Mouse (Mus musculus) R1 (cell line): ENCODE results near the gene Tmem81.

ENCODE experiments used
- DNase-seq: peaks from one replicate; pipeline ENCODE4 v3.0.0-alpha.2; 2018; ENCODE audit warnings: low read depth, low spot score

Tmem81 gene

DNA sequence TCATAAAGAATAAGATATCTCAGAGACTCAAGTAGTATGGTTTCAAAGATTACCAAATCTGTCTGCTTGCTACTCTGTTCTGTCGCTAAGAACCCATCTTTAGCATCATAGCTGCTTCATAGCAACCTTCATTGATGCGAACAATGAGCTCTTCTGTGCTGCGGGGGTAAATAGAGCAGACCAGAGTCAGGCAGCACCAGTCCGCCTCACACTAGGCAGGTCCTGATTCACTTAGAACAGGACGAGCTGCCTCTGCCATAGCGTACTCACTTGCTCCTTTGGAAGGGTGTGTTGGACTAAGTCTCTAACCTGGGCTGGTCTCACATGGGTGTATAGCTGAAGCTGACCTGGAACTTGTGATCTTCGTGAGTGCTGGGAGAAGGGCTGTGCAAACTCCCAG is at the start of gene Tmem81:
Gene Tmem81, plus strand, starts transcription at position 173 of the 400 bp plus-strand sequence.
- no peak for DNase-seq

DNA sequence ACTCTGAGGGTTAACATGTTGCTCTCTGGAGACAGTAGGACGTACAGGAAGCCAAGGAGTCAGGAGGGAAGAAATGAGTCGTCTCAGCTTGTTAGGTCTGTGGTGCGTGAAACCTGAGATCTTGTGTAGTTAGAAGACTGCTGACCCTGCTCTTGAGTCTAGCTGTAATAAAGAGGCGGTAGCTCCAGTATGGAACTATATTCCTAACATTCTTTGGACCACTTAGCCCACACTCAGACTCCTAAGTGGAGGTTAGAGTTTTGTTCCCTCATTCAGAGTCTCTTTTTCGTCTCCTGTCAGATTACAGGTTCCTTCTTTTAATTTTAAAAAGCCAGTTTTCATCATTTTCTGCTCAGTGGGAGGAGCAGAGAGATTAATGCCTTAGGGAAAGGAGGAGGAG is 41.4 kb upstream of the Tmem81 start:
- no peak for DNase-seq

DNA sequence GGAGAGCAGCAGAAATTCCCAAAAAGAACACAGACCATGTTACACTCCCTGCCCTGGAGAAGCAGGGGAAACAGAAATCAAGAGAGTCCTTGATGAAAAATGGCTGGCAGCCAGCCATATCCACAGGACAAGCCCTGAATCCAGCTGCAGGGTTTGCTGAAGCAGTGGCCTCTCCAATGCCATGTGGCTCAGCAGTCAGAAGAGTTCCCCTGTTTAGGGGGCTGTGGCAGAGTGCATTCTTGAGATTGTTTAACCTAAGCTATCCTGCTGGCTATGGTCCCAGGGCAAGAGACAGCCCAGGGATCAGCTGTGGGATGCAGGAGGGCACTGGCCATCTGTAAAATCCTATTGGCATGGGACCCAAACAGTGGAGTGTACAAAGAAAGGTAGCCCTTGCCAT is 37.1 kb upstream of the Tmem81 start:
- peak; percentile 50 for DNase-seq

DNA sequence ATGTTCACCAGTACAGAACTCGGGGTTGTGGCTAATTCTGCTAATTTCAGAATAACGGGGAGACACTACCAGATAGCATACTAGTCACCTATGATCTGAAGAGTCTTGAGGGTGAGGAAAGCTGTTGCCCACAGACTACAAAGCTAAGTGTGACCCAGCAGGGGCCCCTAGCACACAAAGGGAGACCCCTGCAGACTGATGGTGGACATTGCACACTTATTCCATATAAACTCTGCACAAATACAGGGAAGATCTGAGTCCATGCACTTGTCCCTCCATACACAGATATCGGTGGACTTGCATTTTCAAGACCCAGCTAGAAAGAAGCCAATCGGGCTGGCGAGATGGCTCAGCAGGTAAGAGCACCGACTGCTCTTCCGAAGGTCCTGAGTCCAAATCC is 36.5 kb upstream of the Tmem81 start:
- DNase-seq: peak; percentile 56

DNA sequence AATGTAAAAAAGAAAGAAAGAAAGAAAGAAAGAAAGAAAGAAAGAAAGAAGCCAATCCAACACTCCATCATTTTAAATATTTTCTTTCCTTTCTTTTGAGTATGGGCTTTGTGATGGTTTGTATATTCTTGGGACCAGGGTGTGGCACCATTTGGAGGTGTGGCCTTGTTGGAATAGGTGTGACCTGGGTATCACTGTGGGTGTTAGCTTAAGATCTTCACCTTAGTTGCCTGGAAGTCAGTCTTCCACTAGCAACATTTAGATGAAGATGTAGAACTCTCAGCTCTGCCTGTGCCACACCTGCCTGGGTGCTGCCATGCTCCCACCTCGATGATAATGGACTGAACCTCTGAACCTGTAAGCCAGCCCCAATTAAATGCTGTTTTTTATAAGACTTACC is 36.0 kb upstream of the Tmem81 start:
- DNase-seq: peak; percentile 72

DNA sequence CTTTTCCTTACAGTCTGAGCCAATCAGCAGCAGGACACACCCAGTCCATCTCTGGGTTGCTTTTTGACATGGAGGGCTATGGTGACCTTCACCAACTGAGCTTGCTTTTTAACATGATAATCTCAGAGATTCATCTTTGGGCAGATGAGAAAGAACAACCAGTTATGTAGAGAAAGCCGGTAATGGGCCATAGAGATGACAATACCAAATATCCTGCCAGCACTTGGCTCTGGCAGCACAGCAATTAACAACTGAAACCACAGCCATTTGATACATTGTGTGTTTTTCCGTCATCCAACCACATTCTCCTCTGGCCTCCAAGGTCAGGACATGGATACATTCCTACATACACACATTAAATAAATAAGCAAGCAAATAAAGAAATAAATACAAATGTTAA is 35.0 kb upstream of the Tmem81 start:
- peak; percentile 97 for DNase-seq

DNA sequence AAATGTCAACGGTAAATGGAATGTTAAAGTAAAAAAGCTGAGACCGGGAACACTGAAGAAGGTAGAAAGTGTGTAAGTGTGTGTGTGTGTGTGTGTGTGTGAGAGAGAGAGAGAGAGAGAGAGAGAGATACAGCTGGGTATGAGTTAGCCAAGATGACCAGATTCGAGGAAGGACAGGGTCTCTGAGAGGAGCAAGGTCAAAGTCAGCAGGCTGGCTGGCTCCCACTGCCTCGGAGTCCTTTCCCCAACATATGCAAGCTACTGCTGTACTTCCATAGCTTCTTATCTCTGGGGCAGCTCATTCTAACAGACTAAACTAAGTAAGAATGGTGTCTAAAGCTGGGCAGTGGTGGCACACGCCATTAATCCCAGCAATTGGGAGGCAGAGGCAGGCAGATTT is 34.5 kb upstream of the Tmem81 start:
- DNase-seq: peak; percentile 59

DNA sequence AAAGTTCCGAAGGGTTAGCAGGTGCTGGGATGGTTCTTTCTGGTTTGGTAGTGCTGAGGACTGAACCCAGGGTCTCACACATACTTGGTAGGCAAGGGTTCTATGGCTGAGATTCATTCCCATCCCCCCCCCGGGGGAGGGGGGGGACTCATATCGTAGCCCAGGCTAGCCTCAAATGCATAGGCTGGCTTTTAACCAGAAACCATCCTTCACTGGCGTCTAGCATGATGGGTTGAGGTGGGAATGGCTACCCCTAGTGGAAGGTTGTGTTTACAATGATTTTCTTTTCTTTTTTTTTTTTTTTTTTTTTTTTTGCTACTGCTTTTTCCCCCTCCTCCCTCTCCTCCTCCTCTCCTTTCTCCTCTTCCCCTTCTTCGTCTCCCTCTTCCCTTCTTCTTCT is 33.5 kb upstream of the Tmem81 start:
- DNase-seq: peak; percentile 87

DNA sequence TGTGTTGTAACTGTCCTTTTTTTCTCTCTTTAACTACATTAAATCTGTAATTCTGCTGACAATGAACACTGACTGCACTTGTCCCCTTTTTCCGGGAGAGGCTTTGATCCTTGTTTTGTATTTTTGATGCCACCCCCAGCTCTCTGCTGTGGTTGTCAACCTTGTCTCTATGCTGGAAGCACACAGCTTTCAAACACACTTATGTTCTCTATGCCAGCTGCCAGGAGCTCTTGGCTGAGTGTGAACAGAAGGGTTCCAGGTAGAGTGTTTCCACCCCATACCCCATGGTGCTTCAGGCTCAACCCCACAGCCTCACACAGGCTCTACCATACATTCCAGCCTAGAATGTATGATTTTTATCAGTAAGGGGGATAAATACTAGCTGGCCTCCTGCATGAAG is 31.5 kb upstream of the Tmem81 start:
- no peak for DNase-seq

DNA sequence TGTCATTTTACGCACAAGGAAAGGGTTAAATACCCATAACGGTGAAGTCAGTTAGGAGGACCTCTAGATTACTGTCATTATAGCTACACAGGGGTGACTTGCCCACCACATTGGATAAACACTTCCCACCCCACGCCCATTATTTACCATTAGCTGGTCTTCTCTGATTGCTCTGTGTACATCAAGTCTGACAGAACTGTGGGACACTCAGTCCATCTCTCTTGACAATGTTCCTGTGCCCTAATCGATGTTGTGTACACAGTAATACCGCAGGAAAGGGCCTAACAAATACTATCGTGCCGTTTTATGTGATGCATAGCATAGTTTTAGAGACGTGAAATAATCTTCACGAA is 29.5 kb upstream of the Tmem81 start:
- DNase-seq: no peak

DNA sequence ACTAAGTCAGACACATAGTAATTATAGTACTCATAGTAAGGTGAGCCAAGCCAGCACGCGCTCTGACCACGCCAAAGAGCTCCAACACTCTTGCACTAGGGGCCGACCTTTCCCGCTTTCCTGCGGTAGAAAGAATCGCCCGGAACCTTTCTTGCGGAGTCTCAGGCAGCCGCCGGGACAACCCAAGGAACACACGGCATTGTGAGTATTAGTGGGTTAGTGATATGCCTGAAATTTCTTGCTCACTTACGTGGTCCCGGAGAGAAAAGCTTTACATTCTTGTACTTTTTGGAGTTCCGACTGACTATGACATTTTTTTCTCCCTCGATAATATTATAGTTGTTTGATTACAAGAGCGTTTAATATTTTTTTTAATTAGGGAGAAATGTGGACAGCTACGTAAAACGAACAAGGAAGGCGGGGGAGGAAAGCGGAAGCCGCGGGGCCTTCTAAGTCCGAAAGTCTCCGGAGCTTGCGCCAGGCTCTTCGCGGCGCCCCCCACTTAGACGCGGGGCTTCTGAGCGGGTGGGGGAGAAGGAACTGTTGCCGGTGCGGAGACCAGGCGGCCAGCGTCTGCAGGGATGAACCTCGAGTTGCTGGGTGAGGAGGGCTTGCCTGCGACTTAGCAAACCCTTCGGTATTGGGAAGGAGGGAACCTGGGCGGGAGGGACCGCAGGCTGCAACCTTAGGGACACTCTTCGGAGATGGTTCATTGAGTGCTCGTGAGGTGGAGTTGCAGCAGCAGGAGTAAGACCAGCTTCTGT is 28.9 kb upstream of the Tmem81 start, which contains the start of gene Rbbp5:
Gene Rbbp5, plus strand, starts transcription at position 438 of the 764 bp plus-strand sequence.
- peak; percentile 94 for DNase-seq

DNA sequence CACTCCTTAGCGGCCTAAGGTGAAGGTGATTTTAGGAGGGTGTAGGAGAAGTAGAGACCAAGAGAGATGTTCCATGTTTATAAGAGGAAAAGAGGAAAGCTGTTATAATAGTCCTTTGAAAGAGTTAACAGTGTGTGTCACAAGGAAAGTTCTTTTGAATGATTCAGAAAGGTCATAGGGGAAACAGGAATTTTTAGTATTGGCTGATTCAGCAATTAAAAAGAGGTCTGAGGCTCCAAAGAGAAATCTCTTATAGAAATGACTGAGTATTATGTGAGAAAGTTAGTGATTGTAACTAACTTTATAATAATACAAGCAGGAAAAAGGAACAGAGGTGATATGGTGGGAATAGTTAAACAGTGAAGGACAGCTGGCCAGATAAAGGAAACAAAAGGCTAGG is 26.6 kb upstream of the Tmem81 start:
- no peak for DNase-seq

DNA sequence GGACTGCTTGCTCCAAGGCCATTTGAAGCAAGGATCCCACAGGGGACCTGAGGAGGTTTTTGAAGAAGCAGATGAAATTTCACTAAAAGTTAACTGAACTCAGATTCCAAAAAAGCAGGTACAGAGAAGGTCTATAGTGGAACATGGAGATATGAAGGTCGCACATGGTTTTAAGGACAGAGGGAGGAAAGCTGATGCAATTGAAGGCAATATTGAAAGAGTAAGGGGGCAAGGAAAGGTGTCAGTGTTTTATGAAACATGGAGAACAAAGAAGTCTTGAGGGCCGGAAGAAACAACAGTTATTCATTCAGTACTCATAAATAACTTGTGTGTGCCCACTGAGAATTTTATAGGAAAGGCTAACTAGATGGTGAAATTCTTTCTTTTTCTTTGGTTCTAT is 24.4 kb upstream of the Tmem81 start:
- DNase-seq: no peak

DNA sequence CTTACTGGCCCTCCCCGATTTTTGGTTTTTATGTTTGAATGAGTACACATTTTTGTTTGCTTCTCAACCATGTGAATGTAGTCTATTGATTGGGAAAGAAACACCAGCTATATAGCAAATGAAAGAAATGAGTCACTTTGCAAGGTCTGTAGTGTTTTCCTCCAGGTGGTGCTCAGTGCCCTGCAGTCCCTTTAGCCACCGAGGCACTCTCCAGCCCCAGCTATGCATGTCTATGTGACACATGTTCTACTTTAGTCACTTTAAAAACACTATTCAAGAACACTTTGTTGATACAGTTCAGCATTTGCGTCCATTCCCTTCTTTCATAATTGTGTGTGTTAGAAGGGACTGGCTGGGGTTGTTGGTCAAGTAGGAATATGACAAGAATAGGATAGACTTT is 22.8 kb upstream of the Tmem81 start:
- DNase-seq: no peak

DNA sequence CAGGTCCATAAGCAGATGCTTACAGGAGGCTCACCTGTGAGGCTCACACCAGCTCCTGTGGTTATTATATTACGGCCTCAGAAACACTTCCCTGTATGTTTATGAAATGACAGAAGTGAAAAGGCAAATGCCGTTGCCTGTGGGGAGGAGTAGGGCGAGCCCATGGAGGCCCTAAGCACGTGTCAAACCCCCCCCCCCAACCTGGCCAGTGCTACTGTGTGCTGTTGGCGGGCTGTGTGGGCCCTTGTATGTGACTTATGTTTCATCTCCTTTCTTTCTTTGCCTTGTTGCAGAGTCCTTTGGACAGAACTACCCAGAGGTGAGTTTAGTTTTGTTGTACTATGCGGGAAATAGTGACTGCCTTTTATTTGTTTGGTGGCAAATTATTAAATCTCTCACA is 22.3 kb upstream of the Tmem81 start:
- DNase-seq: no peak

DNA sequence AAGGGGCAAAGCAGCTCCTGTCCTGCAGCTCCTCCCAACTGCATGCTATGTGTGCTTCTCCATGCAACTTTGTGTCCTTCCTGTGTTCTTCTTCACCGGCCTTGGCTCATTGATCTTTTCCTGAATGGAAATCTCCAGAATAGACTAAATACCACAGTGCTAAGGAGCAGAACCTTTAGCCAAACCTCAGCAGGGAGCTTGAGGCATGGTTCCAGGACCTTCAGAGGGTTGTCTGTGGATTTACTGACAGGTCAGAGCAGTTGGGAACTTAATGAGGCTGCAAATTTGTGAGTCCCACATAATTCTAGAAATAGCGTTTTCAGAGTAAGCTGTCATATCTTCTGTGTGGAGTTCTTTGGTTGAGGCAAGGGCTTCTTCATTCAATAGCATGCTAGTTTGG is 5.5 kb upstream of the Tmem81 start:
- no peak for DNase-seq

DNA sequence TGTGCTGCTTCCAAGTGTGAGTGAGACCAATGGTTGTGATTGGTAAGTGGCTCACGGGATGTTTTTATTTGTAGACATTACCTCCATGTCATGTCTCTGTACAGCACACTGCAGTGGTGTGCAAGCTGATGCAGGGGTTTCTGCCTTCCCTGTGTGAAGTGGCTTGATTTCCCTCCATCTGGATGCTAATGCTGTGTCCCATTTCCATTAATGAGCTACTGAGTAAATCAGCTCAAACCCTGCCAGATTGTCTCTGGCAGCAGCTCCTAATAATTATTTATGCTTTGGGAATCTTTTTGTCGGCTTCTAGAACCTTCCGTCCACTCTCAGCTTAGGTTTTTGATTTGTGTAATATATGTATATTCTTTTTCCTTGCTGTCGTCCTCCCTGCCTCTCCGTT is 875 bp upstream of the Tmem81 start:
- DNase-seq: no peak

DNA sequence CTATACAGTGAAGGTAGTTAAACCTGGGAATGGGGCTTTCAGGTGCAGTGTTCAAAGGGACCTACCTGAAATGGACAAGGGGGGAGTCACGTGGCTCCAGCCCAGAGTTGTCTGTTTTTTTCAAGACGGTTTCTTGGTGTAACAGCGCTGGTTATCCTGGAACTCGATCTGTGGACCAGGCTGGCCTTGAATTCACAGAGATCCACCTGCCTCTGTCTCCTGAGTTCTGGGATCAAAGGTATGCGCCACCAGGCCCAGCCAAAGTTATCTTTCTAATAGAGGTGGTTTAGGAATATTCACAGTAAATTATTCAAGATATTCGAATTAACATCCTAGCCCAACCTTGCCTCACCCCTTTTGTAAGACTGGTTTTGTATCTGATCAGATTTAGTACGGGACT is 626 bp downstream of the Tmem81 start:
- no peak for DNase-seq

DNA sequence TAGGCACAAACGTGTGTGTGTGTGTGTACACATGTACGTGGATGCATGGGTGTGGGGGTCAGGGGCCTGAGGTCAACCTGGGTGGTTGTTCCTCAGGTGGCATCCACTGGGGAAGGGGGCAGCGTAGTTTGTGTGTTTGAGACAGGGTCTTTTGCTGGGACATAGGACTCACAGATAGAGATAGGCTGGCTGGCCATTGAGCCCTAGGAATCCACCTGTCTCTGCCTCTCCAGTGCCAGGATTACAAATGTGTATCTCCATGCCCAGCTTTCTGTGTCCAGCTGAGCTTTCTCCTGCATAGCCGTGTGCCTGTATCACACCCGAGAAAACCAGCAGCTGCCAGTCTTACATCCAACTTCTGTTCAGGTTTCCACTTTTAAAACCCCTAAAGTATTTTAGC is 3.7 kb downstream of the Tmem81 start:
- DNase-seq: no peak

DNA sequence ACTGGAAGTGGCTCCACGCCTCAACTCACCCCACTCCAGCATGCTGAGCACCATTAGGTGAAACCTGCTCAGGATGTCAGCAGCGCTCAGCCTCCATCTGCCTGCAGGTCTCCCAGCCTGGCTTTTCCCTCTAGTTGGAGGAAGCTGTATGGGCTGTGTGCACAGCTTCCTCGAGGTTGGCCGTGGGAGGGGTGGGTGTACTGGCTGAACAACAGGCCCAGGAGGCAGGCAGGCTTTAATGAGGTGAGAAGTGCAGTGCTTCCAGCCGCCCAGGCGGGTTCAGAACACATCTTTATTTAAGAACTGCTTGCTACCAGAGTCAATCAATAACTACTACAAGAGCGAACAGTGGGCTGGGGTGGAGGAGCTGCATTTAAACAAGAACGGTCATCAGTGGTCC is 5.5 kb downstream of the Tmem81 start:
- DNase-seq: no peak

DNA sequence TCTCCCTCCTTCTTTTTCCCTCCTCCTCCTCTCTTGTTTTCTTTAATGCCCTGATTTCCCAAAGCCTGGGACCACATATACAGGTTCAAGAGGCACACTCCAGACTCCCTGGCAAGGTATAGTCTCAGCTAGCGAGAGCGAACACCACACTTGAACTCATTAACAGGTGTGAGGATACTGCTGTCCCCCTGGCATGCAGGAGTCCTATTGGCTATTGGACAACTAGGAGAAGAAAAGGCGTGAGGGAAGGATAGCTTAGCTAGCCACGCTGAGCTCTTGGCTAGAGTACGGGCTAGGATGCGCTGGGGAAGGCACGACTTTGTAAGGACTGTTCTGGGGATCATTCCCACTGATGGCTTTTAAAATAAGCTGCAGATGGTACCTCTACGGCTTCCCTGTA is 6.1 kb downstream of the Tmem81 start:
- DNase-seq: no peak

DNA sequence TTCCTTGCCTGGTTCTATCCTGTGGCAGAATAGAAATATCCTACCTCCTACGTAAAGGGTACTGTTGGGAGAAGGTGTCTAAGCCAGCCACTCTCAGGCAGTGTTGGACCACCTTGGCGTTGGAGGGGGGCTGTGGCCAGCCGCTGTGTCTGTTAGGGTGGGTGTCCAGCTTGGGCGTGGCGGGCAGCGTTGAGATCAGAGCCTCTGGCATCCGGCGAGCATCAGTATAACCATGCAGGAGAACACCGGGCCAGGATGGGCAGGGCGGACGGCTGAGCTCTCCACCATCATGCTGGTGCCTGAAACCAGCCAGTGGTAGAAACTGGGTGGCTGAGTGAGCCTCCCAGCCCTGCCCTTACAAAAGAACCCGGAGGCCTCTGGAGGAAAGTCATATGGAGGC is 9.3 kb downstream of the Tmem81 start:
- no peak for DNase-seq

DNA sequence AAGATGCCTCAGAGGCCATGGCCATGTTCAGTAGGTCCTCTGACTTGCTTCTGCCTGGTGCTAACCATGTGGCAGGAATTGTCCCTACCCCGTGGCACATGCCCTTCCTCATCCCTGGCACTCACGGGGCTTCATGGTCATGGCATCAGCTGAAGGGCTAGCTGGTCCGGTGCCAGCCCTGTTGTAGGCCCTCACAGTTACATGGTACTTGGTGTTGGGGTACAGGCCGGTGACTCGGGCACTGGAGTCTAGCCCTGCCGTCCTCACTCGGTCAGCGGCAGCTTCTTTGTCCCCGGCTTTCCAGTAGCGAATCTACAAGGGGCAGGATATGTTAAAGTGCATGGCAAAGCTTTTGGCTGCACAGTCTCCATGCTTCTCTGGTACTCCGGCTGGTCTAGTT is 10.7 kb downstream of the Tmem81 start:
- no peak for DNase-seq

DNA sequence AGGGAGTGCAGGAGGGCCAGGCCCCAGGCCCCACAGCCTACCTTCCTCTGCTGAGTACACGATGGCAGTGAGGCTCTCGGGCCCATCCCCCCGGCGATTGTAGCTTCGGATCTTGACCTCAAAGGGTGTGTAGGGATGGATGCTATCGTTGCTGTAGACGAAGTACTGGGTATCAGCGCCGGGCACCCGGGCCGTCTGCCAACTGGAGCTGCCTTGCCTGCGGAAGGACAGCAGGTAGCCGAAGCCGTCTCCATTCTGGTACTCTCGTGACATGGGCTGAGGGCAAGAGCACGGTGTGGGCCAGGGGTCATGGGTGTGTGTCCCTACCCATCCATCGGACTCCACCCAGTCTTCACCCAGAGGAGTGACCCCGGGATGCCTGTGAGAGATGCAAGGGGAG is 12.6 kb downstream of the Tmem81 start:
- DNase-seq: no peak
